Mouse (Mus musculus): ENCODE data around the gene Mt3. TPM values are rescaled to one million over a fixed set of nuclear protein-coding genes. Genes with fewer than 3 reads are reported as not detected.

Mt3 gene
- polyA plus RNA-seq, 1 experiment from 2014 or later, result 3.6 TPM

DNA sequence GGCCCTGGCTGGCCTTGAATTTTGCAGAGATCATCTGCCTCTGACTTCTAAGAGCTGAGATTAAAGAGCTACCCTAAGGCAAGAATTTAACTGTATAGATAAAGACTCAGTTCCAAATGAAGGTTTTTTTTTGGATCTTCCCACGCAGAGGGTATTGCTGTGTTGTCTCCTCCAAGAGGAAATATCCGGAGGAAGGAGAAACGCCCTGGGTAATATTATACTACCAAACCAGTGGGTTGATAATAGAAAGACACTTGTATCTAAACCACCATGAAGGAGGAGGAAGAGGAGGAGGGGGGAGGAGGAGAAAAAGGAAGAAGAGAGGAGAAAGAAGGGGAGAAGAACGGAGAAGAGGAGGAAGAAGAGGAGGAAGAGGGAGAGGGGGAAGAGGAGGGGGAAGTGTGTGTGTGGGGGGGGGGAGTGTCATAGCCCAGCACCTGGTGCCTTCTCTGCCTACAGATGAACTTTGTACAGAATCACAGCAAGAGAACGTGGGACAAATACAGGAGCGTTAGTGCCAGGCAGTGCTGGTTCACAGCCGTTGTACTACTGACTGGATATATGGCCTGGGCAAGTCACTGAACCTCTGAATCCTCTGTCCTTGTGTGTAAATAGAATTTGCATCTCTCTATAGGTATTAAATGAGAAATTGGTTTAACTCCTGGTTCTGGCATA lies 25.4 kb downstream of the Mt3 start:
- peak overlapping the region; percentile 82; the same call in 1 of the 2 replicates for H3K4me2 ChIP-seq
- H3K4me1 ChIP-seq, result peaks cover 11% of the 10 kb centered on the region; the same call in 1 of the 2 replicates
- no peak overlapping the region for H3K9ac ChIP-seq
- no peaks in the 10 kb centered on the region for H3K36me3 ChIP-seq
- WGBS, result 64% methylated on average over 7 of the region's 7 CpGs
- H3K4me3 ChIP-seq (replicated peaks), result no peak overlapping the region
- H3K9me3 ChIP-seq, result no peaks in the 10 kb centered on the region
- ATAC-seq (ENCODE audit: insufficient read depth, low FRiP score, low read depth), result no peak
- H3K27ac ChIP-seq, result peak overlapping the region; percentile 82; the same call in 1 of the 2 replicates
- peaks cover 30% of the 10 kb centered on the region for H3K27me3 ChIP-seq (replicated peaks)

DNA sequence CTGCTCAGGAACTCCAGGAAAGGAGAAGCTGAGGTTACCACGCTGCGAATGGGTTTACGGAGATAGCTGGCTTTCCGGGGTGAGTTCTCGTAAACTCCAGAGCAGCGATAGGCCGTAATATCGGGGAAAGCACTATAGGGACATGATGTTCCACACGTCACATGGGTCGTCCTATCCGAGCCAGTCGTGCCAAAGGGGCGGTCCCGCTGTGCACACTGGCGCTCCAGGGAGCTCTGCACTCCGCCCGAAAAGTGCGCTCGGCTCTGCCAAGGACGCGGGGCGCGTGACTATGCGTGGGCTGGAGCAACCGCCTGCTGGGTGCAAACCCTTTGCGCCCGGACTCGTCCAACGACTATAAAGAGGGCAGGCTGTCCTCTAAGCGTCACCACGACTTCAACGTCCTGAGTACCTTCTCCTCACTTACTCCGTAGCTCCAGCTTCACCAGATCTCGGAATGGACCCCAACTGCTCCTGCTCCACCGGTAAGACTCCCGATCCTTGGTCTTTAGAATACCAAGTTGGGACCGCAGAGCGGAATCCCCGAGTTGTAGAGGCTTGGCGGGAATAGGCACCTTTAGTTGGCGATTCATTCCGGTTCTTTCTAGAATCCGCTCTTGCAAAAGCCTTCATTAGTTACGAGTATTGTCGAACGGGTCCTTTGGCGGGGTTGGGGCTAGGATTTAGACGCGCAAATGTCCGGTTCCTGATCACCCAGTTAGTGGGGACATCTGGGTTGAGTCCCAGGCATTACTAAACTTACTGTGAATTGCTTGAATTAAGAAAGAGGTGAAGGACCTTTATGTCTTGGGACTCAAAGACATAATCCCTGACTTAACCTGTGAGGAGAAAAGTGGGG lies 26.7 kb downstream of the Mt3 start, which contains the start of gene Mt1:
Mt1 (plus strand) TSS at position 226 of the 856 bp plus-strand sequence.
- under 1% methylated on average over 50 of the region's 50 CpGs for WGBS
- Histone ChIP-seq H3K4me1 (peaks cover 16% of the 10 kb centered on the region; the same call in 1 of the 2 replicates), H3K4me2 (peak within 1 kb of the TSS; percentile 82), H3K27me3 (replicated peaks) (peaks cover 24% of the 10 kb centered on the region), H3K36me3 (no peaks in the 10 kb centered on the region), H3K27ac (peak within 1 kb of the TSS; percentile 82), H3K9ac (peak within 1 kb of the TSS; percentile 54), H3K4me3 (replicated peaks) (peak within 1 kb of the TSS; percentile 49), H3K9me3 (no peaks in the 10 kb centered on the region)
- peak; percentile 93 for ATAC-seq (ENCODE audit: insufficient read depth, low FRiP score, low read depth)

DNA sequence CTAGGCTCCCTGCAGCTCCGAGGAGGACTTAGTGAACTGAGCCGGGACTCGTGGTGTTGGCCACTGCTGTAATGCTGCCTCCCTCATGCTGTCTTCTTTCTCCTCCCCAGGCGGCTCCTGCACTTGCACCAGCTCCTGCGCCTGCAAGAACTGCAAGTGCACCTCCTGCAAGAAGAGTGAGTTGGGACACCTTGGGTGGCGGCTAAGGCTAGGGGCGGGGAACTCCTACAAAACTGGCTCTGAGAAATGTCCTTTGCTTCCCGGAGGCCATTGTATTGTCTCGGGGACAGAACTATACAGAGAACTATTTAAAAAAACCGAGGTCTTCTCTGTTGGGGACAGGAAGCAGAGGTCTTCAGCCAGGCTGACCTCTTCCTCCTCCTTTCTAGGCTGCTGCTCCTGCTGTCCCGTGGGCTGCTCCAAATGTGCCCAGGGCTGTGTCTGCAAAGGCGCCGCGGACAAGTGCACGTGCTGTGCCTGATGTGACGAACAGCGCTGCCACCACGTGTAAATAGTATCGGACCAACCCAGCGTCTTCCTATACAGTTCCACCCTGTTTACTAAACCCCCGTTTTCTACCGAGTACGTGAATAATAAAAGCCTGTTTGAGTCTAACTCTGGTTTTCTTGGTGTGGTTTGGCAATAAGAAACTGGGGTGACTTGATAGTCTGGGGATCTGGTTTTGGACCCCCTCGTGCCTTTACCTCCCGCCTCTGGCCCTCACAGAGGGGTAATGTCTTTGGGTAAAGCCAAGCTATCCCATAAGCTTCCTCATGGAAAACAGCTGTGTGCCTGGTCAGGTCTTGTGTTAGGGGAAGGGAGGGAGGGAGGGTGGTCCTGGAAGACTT lies 27.5 kb downstream of the Mt3 start:
- H3K9me3 ChIP-seq, result no peaks in the 10 kb centered on the region
- H3K4me1 ChIP-seq, result peaks cover 19% of the 10 kb centered on the region
- peak overlapping the region; percentile 82 for H3K27ac ChIP-seq
- H3K4me3 ChIP-seq (replicated peaks), result peak overlapping the region; percentile 49
- H3K4me2 ChIP-seq, result peak overlapping the region; percentile 82
- ATAC-seq (ENCODE audit: insufficient read depth, low FRiP score, low read depth), result no peak
- H3K9ac ChIP-seq, result peak overlapping the region; percentile 54; the same call in 1 of the 2 replicates
- H3K36me3 ChIP-seq, result no peaks in the 10 kb centered on the region
- peaks cover 19% of the 10 kb centered on the region for H3K27me3 ChIP-seq (replicated peaks)
- WGBS, result 4% methylated on average over 25 of the region's 25 CpGs

DNA sequence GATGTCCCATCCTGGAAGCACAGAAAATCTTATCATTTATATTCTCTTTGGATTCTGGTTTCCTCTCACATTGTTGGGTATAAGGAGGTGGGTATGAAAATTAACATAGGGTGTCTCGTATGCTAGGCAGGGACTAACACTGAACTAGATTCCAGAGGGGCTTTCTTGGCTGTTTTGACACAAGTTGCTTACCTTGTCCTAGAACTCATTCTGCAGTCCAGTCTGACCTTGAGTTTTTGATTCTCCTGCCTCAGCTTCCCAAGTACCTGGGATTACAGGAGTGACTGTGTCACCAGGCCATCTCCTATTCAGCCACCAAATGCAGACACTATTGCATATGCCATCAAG lies 28.1 kb downstream of the Mt3 start:
- no peak overlapping the region for H3K9ac ChIP-seq
- 83% methylated on average over 1 of the region's 1 CpGs for WGBS
- peak overlapping the region; percentile 49 for H3K4me3 ChIP-seq (replicated peaks)
- H3K27me3 ChIP-seq (replicated peaks), result peaks cover 19% of the 10 kb centered on the region
- H3K36me3 ChIP-seq, result no peaks in the 10 kb centered on the region
- peaks cover 19% of the 10 kb centered on the region for H3K4me1 ChIP-seq
- ATAC-seq (ENCODE audit: insufficient read depth, low FRiP score, low read depth), result no peak
- peak overlapping the region; percentile 82; the same call in 1 of the 2 replicates for H3K27ac ChIP-seq
- peak overlapping the region; percentile 82 for H3K4me2 ChIP-seq
- no peaks in the 10 kb centered on the region for H3K9me3 ChIP-seq

DNA sequence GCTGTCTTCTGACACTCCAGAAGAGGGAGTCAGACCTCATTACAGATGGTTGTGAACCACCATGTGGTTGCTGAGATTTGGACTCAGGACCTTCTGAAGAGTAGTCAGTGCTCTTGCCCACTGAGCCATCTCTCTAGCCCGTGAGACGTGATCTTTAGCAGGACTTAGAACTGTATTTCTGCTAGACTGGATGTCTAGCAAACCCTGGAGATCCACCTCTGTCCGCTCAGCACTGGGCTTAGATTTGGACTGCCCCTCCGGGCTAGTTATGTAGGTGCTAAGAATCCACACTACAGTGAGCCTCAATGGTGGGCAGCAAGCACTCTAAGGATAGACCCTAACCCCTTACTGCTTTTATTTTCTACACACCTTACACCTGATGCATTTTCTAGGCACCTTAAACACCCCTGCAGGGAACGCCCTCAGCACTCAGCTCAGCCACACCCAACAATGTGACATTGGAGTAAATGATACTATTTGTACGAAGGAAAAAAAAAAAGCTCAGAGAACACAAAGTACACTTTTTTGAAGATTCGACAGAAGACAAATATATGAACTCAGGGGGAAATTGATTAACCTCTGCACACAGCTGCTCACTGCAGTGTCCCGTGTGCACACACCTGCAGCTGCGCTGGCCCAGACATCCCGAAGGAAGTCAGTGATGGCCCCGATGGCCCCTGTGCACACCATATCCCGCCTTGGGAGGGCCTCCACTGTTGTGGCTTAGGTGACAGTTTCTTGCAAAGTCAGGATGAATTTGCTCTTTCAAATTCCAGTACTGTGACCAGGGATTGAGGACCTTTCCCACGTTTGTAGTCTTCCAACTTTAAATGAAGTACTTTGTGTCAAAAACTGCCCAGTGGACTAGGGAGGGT lies 29.9 kb downstream of the Mt3 start:
- Histone ChIP-seq H3K4me3 (replicated peaks) (peak overlapping the region; percentile 31; the same call in 1 of the 2 replicates), H3K4me1 (peaks cover 19% of the 10 kb centered on the region), H3K9ac (no peak overlapping the region), H3K27ac (peak overlapping the region; percentile 85), H3K36me3 (no peaks in the 10 kb centered on the region), H3K27me3 (replicated peaks) (peaks cover 15% of the 10 kb centered on the region; the same call in 1 of the 2 replicates), H3K4me2 (peak overlapping the region; percentile 54), H3K9me3 (no peaks in the 10 kb centered on the region)
- WGBS, result 52% methylated on average over 13 of the region's 13 CpGs
- no peak for ATAC-seq (ENCODE audit: insufficient read depth, low FRiP score, low read depth)

DNA sequence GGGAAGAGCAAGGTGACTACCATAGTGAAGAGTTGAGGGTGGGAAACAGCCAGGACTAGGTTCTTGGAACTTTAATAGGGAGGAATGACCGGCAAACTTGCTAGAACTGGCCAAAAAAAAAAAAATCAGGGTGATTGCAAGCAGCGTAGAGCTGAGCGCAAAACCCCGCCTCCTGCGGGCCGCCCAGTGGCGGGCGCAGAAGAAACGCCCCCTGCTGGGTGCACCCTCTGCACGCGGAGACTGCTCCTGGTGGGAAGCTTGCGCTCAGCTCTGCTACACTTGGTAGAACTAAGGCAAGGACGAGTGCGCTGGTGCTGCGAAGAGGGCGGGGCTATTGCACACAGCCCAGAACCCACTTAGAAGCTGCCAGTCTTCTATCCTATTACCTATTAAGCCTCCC lies 30.7 kb downstream of the Mt3 start:
- Histone ChIP-seq H3K27me3 (replicated peaks) (peaks cover 11% of the 10 kb centered on the region; the same call in 1 of the 2 replicates), H3K9me3 (no peaks in the 10 kb centered on the region), H3K9ac (no peak overlapping the region), H3K4me3 (replicated peaks) (peak overlapping the region; percentile 31), H3K4me1 (peaks cover 19% of the 10 kb centered on the region), H3K4me2 (peak overlapping the region; percentile 54), H3K36me3 (no peaks in the 10 kb centered on the region), H3K27ac (peak overlapping the region; percentile 85)
- WGBS, result under 1% methylated on average over 16 of the region's 16 CpGs
- peak; percentile 71 for ATAC-seq (ENCODE audit: insufficient read depth, low FRiP score, low read depth)

DNA sequence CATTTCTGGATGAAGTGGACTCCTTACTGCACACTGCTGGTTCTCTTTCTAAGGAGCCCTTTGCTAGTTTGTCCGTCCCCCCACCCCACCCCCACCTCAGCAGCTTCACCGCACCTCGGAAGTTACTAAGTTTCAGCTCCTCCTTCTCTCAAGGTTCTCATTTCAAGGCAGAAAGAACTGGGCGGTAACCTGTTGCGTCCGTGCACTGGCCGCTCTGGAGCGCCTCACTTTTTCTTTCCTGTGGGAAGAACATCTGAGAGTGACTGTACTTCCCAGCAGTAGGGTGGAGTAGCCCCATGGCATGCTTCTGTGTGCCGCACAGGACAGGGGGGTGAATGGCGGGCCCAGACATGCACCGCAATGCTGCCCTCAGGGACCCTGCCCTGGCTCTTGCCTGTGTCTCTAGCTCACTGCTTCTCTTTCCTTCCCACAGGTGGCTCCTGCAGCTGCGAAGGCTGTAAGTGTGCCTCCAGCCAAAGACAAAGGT lies 32.0 kb downstream of the Mt3 start:
- Histone ChIP-seq H3K4me1 (peaks cover 19% of the 10 kb centered on the region), H3K4me3 (replicated peaks) (no peak overlapping the region), H3K27ac (peak overlapping the region; percentile 82), H3K9me3 (no peaks in the 10 kb centered on the region), H3K9ac (no peak overlapping the region), H3K27me3 (replicated peaks) (peaks cover 9% of the 10 kb centered on the region; the same call in 1 of the 2 replicates), H3K36me3 (no peaks in the 10 kb centered on the region), H3K4me2 (peak overlapping the region; percentile 54)
- WGBS, result 29% methylated on average over 12 of the region's 12 CpGs
- no peak for ATAC-seq (ENCODE audit: insufficient read depth, low FRiP score, low read depth)

DNA sequence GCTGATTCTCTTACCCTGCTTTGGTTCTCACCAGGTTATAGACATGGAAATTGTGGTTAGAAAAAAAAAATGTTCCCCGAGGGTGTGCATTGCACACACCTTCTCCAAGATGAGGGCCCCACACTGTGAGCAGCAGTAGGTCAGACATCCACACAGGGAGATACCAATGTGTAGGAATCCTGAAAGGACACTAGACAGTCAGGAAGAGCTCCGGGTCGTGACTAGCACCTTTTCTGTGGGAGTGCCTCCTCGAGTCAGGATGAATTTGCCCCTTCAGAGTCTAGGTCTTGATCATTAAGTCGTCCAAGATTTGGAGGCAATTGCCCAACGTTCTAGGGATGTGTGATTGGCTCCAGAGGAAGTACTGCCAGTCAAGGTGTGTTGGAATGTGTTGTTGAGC lies 33.4 kb downstream of the Mt3 start:
- Histone ChIP-seq H3K4me2 (peak overlapping the region; percentile 35; the same call in 1 of the 2 replicates), H3K4me3 (replicated peaks) (no peak overlapping the region), H3K9ac (no peak overlapping the region), H3K36me3 (no peaks in the 10 kb centered on the region), H3K9me3 (no peaks in the 10 kb centered on the region), H3K27ac (peak overlapping the region; percentile 67; the same call in 1 of the 2 replicates), H3K4me1 (peaks cover 15% of the 10 kb centered on the region; the same call in 1 of the 2 replicates), H3K27me3 (replicated peaks) (peaks cover 9% of the 10 kb centered on the region; the same call in 1 of the 2 replicates)
- WGBS, result 63% methylated on average over 6 of the region's 6 CpGs
- no peak for ATAC-seq (ENCODE audit: insufficient read depth, low FRiP score, low read depth)

DNA sequence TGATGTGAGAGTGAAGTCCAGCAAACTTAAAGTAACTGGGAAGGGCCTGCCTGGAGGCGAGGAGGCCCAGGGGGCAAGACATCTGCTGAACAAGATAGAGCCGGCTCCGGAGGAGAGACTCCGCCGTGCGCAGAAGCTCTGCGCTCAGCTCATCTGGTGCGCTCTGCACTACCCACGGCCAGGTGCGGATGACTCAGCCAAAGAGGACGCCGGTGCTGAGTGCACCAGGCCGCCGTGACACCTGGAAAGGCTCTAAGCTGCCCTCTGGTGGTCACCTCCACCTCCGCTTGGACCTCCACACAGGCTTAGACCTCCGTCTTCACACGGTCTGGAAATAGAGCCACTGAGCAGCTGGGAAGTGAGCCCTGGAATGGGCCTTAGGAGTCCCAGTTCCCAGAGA lies 34.1 kb downstream of the Mt3 start:
- Histone ChIP-seq H3K4me2 (peak overlapping the region; percentile 35), H3K36me3 (no peaks in the 10 kb centered on the region), H3K27ac (peak overlapping the region; percentile 67; the same call in 1 of the 2 replicates), H3K9me3 (no peaks in the 10 kb centered on the region), H3K4me3 (replicated peaks) (no peak overlapping the region), H3K9ac (no peak overlapping the region), H3K27me3 (replicated peaks) (peaks cover 9% of the 10 kb centered on the region; the same call in 1 of the 2 replicates), H3K4me1 (peaks cover 22% of the 10 kb centered on the region; the same call in 1 of the 2 replicates)
- 2% methylated on average over 17 of the region's 17 CpGs for WGBS
- peak; percentile 84 for ATAC-seq (ENCODE audit: insufficient read depth, low FRiP score, low read depth)

DNA sequence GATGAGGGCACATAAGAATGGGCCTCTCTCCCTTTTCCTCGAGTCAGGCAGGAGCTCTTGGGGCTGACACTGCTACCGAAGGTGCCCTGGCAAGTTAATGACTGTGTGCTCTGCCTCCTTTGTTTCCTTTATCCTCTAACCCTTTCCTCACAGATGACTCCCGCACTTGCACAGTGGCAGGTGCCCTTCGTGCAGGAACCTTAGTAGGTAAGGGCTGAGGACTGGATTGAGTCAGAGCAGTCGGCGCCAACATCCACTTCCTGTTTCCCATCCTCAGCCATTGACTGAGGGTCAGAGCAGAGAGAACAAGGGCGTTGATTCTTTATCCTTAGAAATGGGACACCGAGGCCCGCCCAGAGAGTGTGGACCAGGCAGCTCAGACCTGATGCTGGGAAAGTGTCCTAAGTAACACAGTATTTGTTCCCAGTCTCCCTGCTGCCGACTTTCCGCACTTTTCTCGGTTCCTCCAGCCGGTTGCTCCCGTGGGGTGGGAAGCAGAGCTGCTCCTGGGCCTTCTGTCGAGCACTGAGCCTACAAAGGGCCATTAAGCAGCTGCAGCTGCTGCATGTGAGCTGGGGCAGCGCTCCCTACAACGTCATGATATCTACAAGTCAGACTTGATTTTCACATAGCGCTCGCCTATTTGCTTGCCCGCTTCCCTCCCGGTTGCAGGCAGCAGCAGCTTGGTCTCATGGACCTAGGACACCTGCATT lies 35.0 kb downstream of the Mt3 start:
- no peak for ATAC-seq (ENCODE audit: insufficient read depth, low FRiP score, low read depth)
- Histone ChIP-seq H3K27me3 (replicated peaks) (peaks cover 9% of the 10 kb centered on the region; the same call in 1 of the 2 replicates), H3K27ac (0 out of 2 replicates have a peak overlapping the region, but pooled peaks have one; percentile 38), H3K9ac (no peak overlapping the region), H3K4me3 (replicated peaks) (no peak overlapping the region), H3K4me1 (peaks cover 22% of the 10 kb centered on the region; the same call in 1 of the 2 replicates), H3K9me3 (no peaks in the 10 kb centered on the region), H3K4me2 (no peak overlapping the region), H3K36me3 (no peaks in the 10 kb centered on the region)
- WGBS, result 37% methylated on average over 21 of the region's 21 CpGs
